ENCODE assay signal across 27 mouse cellular contexts in the genomic region with DNA sequence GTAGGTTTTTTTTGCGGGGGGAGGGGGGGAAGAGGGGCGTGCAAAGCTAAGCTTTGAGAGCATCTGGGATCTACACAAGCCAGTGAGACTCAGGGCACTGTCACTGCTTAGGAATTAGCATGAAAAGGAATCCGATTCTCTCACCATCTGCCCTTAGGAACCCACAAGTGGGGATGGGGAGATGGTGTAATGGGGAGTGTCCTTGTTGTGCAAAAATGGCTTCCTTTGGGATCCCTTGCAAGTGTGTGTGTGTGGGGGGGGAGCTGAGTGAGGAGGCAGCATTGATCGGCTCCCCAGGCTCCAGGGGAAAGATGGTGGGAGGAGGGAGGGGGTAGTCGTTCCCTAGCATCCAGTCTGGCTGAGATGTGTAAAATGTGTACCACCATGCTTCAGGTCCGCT. TPM values are rescaled to one million over a fixed set of nuclear protein-coding genes. Genes with fewer than 3 reads are reported as not detected.
DNase-seq lines count a peak whose midpoint lies in the region; ATAC-seq and TF ChIP-seq lines count a peak whose summit lies in the region.
"Had no signal": no experiment of that assay in that cellular context is flagged by ENCODE, and none has a peak within 500 bp of the region (broad histone marks: within the 10 kb centered on the region; RNA-seq: fewer than 3 reads in every experiment).

No protein-coding gene starts in this region.

- no peak for TF ChIP-seq POLR2A in myocyte (IDR thresholded peaks at IDR 0.05; ENCODE audit: insufficient read length, low read depth)

- no peaks in the 10 kb centered on the region for H3K9me3 ChIP-seq in hindbrain, embryonic 13.5 days
- no peaks in the 10 kb centered on the region for H3K9me3 ChIP-seq in hindbrain, embryonic 14.5 days (ENCODE audit: control insufficient read depth, low read length)
- no peaks in the 10 kb centered on the region for H3K9me3 ChIP-seq in midbrain, postnatal 0 days (ENCODE audit: low read length)
- no peaks in the 10 kb centered on the region for H3K9me3 ChIP-seq in midbrain, embryonic 15.5 days
- H3K9me3 ChIP-seq: embryonic facial prominence, embryonic 15.5 days; heart, embryonic 13.5 days; hindbrain, embryonic 12.5 days; megakaryocyte, embryonic 14.5 days had no signal

- intact Hi-C loops in left cerebral cortex, postnatal 10 days (cut with DNase I) = loop anchor here (2.0 to 5.0 kb wide), 3 partner anchors 56 to 152 kb away; a partner anchor contains a TSS

- no peak for TF ChIP-seq CTCF in midbrain, postnatal 0 days (IDR thresholded peaks at IDR 0.05)

- no peak overlapping the region for H3K27ac ChIP-seq in hindbrain, embryonic 13.5 days
- no peak overlapping the region for H3K27ac ChIP-seq in hindbrain, embryonic 14.5 days
- H3K27ac ChIP-seq in midbrain, postnatal 0 days (ENCODE audit: low read depth, low read length) = no peak overlapping the region
- H3K27ac ChIP-seq in midbrain, embryonic 15.5 days = no peak overlapping the region
- H3K27ac ChIP-seq: embryonic facial prominence, embryonic 15.5 days; gastrocnemius, adult 2 months; heart, embryonic 13.5 days; hindbrain, embryonic 12.5 days; kidney, postnatal 0 days had no signal

- H3K79me2 ChIP-seq in myocyte (ENCODE audit: control insufficient read depth, insufficient read depth) = no peaks in the 10 kb centered on the region

- 32% methylated on average over 6 of the region's 6 CpGs for WGBS in hindbrain, embryonic 13.5 days
- WGBS in hindbrain, embryonic 14.5 days = 23% methylated on average over 6 of the region's 6 CpGs
- 27% methylated on average over 6 of the region's 6 CpGs for WGBS in midbrain, postnatal 0 days
- WGBS in midbrain, embryonic 15.5 days = 30% methylated on average over 6 of the region's 6 CpGs

- no peak for ATAC-seq in hindbrain, embryonic 13.5 days (ENCODE audit: low FRiP score)
- ATAC-seq in hindbrain, embryonic 14.5 days (ENCODE audit: low FRiP score) = no peak
- no peak for ATAC-seq in midbrain, postnatal 0 days (ENCODE audit: low FRiP score)
- ATAC-seq in midbrain, embryonic 15.5 days (replicated peaks) = no peak
- ATAC-seq: inflammation-experienced regulatory T-cells, adult 6 months had no signal

- no peaks in the 10 kb centered on the region for H3K27me3 ChIP-seq in hindbrain, embryonic 13.5 days
- H3K27me3 ChIP-seq in hindbrain, embryonic 14.5 days (ENCODE audit: control insufficient read depth, insufficient read depth, low read length) = no peaks in the 10 kb centered on the region
- H3K27me3 ChIP-seq in midbrain, postnatal 0 days (ENCODE audit: insufficient read depth, low read length) = no peaks in the 10 kb centered on the region
- no peaks in the 10 kb centered on the region for H3K27me3 ChIP-seq in midbrain, embryonic 15.5 days (replicated peaks)
- no peaks in the 10 kb centered on the region for H3K27me3 ChIP-seq in myocyte (ENCODE audit: control insufficient read depth, insufficient read depth, insufficient read length)
- H3K27me3 ChIP-seq: CH12.LX; embryonic facial prominence, embryonic 15.5 days; hindbrain, embryonic 12.5 days had no signal

- H3K9ac ChIP-seq in hindbrain, embryonic 13.5 days = peak overlapping the region; percentile 24; the same call in 1 of the 2 replicates
- H3K9ac ChIP-seq in hindbrain, embryonic 14.5 days = no peak overlapping the region
- H3K9ac ChIP-seq in midbrain, postnatal 0 days (replicated peaks; ENCODE audit: low read length, poor library complexity, severe bottlenecking) = 0 out of 2 replicates have a peak overlapping the region, but pooled peaks have one; percentile 19
- H3K9ac ChIP-seq in midbrain, embryonic 15.5 days = no peak overlapping the region
- H3K9ac ChIP-seq: embryonic facial prominence, embryonic 15.5 days; heart, embryonic 13.5 days; hindbrain, embryonic 12.5 days had no signal

- no peak for DNase-seq in hindbrain, embryonic 14.5 days (ENCODE audit: low spot score)
- no peak for DNase-seq in midbrain, postnatal 0 days (ENCODE audit: low spot score)
- peak; percentile 43 for DNase-seq in ES-CJ7 (ENCODE audit: low read depth, low spot score)
- DNase-seq in left cerebral cortex, postnatal 10 days (ENCODE audit: extremely low spot score in 1 of 2, low spot score in 2 of 2) = no peak
- DNase-seq: adrenal gland, postnatal 25 days; B cell, adult 2 months; cerebellum, adult 9-11 months; gastrocnemius, adult 2 months; heart, postnatal 14 days; kidney, adult 18-20 months; lung, adult 2 months; lung, postnatal 36 days; midbrain, embryonic 14.5 days; thymus, postnatal 25 days had no signal

- peaks cover 26% of the 10 kb centered on the region for H3K36me3 ChIP-seq in hindbrain, embryonic 13.5 days
- peaks cover 30% of the 10 kb centered on the region for H3K36me3 ChIP-seq in hindbrain, embryonic 14.5 days (replicated peaks; ENCODE audit: control insufficient read depth, insufficient read depth)
- H3K36me3 ChIP-seq in midbrain, postnatal 0 days (ENCODE audit: insufficient read depth, low read length) = peaks cover 13% of the 10 kb centered on the region
- H3K36me3 ChIP-seq in midbrain, embryonic 15.5 days (replicated peaks) = 0 out of 2 replicates have a peak, but pooled peaks cover 13% of the 10 kb centered on the region
- no peaks in the 10 kb centered on the region for H3K36me3 ChIP-seq in myocyte (ENCODE audit: control insufficient read depth, insufficient read depth)

- no peak overlapping the region for H3K4me3 ChIP-seq in hindbrain, embryonic 13.5 days
- H3K4me3 ChIP-seq in hindbrain, embryonic 14.5 days (replicated peaks; ENCODE audit: low read length) = no peak overlapping the region
- H3K4me3 ChIP-seq in midbrain, postnatal 0 days (ENCODE audit: low read depth, low read length) = no peak overlapping the region
- no peak overlapping the region for H3K4me3 ChIP-seq in midbrain, embryonic 15.5 days
- no peak overlapping the region for H3K4me3 ChIP-seq in myocyte
- H3K4me3 ChIP-seq: embryonic facial prominence, embryonic 15.5 days; gastrocnemius, adult 2 months; heart, embryonic 13.5 days; hindbrain, embryonic 12.5 days; megakaryocyte, embryonic 14.5 days had no signal

- H3K4me1 ChIP-seq in hindbrain, embryonic 13.5 days (replicated peaks) = peaks cover 15% of the 10 kb centered on the region
- H3K4me1 ChIP-seq in hindbrain, embryonic 14.5 days (replicated peaks; ENCODE audit: control insufficient read depth, insufficient read depth, low read length) = peaks cover 4% of the 10 kb centered on the region; the same call in 1 of the 2 replicates
- H3K4me1 ChIP-seq in midbrain, postnatal 0 days (ENCODE audit: insufficient read depth, low read length) = no peaks in the 10 kb centered on the region
- 0 out of 2 replicates have a peak, but pooled peaks cover 7% of the 10 kb centered on the region for H3K4me1 ChIP-seq in midbrain, embryonic 15.5 days
- H3K4me1 ChIP-seq: heart, embryonic 13.5 days had no signal

- H3ac ChIP-seq in myocyte (ENCODE audit: control insufficient read depth, insufficient read length) = no peak overlapping the region

- no peak overlapping the region for H3K4me2 ChIP-seq in hindbrain, embryonic 13.5 days
- no peak overlapping the region for H3K4me2 ChIP-seq in hindbrain, embryonic 14.5 days (replicated peaks)
- no peak overlapping the region for H3K4me2 ChIP-seq in midbrain, postnatal 0 days (ENCODE audit: low read depth, low read length, poor library complexity, severe bottlenecking)
- no peak overlapping the region for H3K4me2 ChIP-seq in midbrain, embryonic 15.5 days
- H3K4me2 ChIP-seq in myocyte (ENCODE audit: low read depth) = peak overlapping the region; percentile 40
- H3K4me2 ChIP-seq: embryonic facial prominence, embryonic 15.5 days; heart, embryonic 13.5 days; hindbrain, embryonic 12.5 days had no signal

RNA-seq across cellular contexts. Expression of a gene that starts 6.9 kb away (rescaled TPM):
- polyA plus RNA-seq in hindbrain, embryonic 13.5 days (2015; fragmentation: Nextera tagmentation; extraction: Ambion mirVana) = 98.0 and 98.5 TPM in 2 replicates
- 86.1 and 87.0 TPM in 2 replicates for polyA plus RNA-seq in hindbrain, embryonic 14.5 days (2014; fragmentation: Nextera tagmentation; extraction: Ambion mirVana)
- total RNA-seq in midbrain, postnatal 0 days (2014; rRNA removed) = 86.5 and 106 TPM in 2 replicates
- 130 and 138 TPM in 2 replicates for polyA plus RNA-seq in midbrain, postnatal 0 days (2015; fragmentation: Nextera tagmentation; extraction: Ambion mirVana)
- polyA plus RNA-seq in midbrain, embryonic 15.5 days (2015; fragmentation: Nextera tagmentation; extraction: Ambion mirVana) = 137 and 138 TPM in 2 replicates
- polyA plus RNA-seq in myocyte (2012; fragmentation: generic; extraction: Trizol) = 19.7 TPM
- 10 to 100 TPM; 88.1 to 88.4 TPM for total RNA-seq in left cerebral cortex, postnatal 10 days (2021)

RNA-seq across cellular contexts. Expression of a gene that starts 6.9 kb away (rescaled TPM):
- polyA plus RNA-seq in hindbrain, embryonic 13.5 days (2015; fragmentation: Nextera tagmentation; extraction: Ambion mirVana) = 265 and 274 TPM in 2 replicates
- polyA plus RNA-seq in hindbrain, embryonic 14.5 days (2014; fragmentation: Nextera tagmentation; extraction: Ambion mirVana) = 288 and 307 TPM in 2 replicates
- total RNA-seq in midbrain, postnatal 0 days (2014; rRNA removed) = 252 and 262 TPM in 2 replicates
- 233 and 253 TPM in 2 replicates for polyA plus RNA-seq in midbrain, postnatal 0 days (2015; fragmentation: Nextera tagmentation; extraction: Ambion mirVana)
- polyA plus RNA-seq in midbrain, embryonic 15.5 days (2015; fragmentation: Nextera tagmentation; extraction: Ambion mirVana) = 296 and 300 TPM in 2 replicates
- 179 TPM for polyA plus RNA-seq in myocyte (2012; fragmentation: generic; extraction: Trizol)
- total RNA-seq in left cerebral cortex, postnatal 10 days (2021) = 100 to 1,000 TPM; 147 to 148 TPM

RNA-seq across cellular contexts. Expression of a gene that starts 14.5 kb away (rescaled TPM):
- 0.94 and 2.1 TPM in 2 replicates for polyA plus RNA-seq in hindbrain, embryonic 13.5 days (2015; fragmentation: Nextera tagmentation; extraction: Ambion mirVana)
- 1.8 and 2.2 TPM in 2 replicates for polyA plus RNA-seq in hindbrain, embryonic 14.5 days (2014; fragmentation: Nextera tagmentation; extraction: Ambion mirVana)
- total RNA-seq in midbrain, postnatal 0 days (2014; rRNA removed) = 0.93 and 1.0 TPM in 2 replicates
- polyA plus RNA-seq in midbrain, postnatal 0 days (2015; fragmentation: Nextera tagmentation; extraction: Ambion mirVana) = 2.7 TPM in 2 replicates
- polyA plus RNA-seq in midbrain, embryonic 15.5 days (2015; fragmentation: Nextera tagmentation; extraction: Ambion mirVana) = 1.7 and 2.9 TPM in 2 replicates
- 130 TPM for polyA plus RNA-seq in myocyte (2012; fragmentation: generic; extraction: Trizol)
- 10 to 100 TPM; 25.0 to 46.6 TPM for total RNA-seq in left cerebral cortex, postnatal 10 days (2021)

RNA-seq across cellular contexts. Expression of a gene that starts 19.1 kb away (rescaled TPM):
- 45.6 and 48.6 TPM in 2 replicates for polyA plus RNA-seq in hindbrain, embryonic 13.5 days (2015; fragmentation: Nextera tagmentation; extraction: Ambion mirVana)
- 43.8 and 43.9 TPM in 2 replicates for polyA plus RNA-seq in hindbrain, embryonic 14.5 days (2014; fragmentation: Nextera tagmentation; extraction: Ambion mirVana)
- 46.4 and 52.3 TPM in 2 replicates for total RNA-seq in midbrain, postnatal 0 days (2014; rRNA removed)
- polyA plus RNA-seq in midbrain, postnatal 0 days (2015; fragmentation: Nextera tagmentation; extraction: Ambion mirVana) = 38.4 and 41.6 TPM in 2 replicates
- 48.2 and 48.5 TPM in 2 replicates for polyA plus RNA-seq in midbrain, embryonic 15.5 days (2015; fragmentation: Nextera tagmentation; extraction: Ambion mirVana)
- 58.3 TPM for polyA plus RNA-seq in myocyte (2012; fragmentation: generic; extraction: Trizol)
- 10 to 100 TPM; 37.4 to 40.7 TPM for total RNA-seq in left cerebral cortex, postnatal 10 days (2021)

RNA-seq across cellular contexts. Expression of a gene that starts 45.2 kb away (rescaled TPM):
- polyA plus RNA-seq in hindbrain, embryonic 13.5 days (2015; fragmentation: Nextera tagmentation; extraction: Ambion mirVana) = 0.49 TPM in 1 of 2 replicates, not detected in the other
- 0.64 and 0.90 TPM in 2 replicates for polyA plus RNA-seq in hindbrain, embryonic 14.5 days (2014; fragmentation: Nextera tagmentation; extraction: Ambion mirVana)
- total RNA-seq in midbrain, postnatal 0 days (2014; rRNA removed) = 3.6 and 5.2 TPM in 2 replicates
- 4.0 and 4.4 TPM in 2 replicates for polyA plus RNA-seq in midbrain, postnatal 0 days (2015; fragmentation: Nextera tagmentation; extraction: Ambion mirVana)
- 1.2 and 2.2 TPM in 2 replicates for polyA plus RNA-seq in midbrain, embryonic 15.5 days (2015; fragmentation: Nextera tagmentation; extraction: Ambion mirVana)
- polyA plus RNA-seq in myocyte (2012; fragmentation: generic; extraction: Trizol) = 183 TPM
- 1 to 10 TPM; 3.3 to 3.7 TPM for total RNA-seq in left cerebral cortex, postnatal 10 days (2021)
- total RNA-seq: common myeloid progenitor, adult 5-6 weeks; granulocyte monocyte progenitor cell, adult 5-6 weeks; liver, adult 2 months had no signal
- polyA plus RNA-seq: inflammation-experienced regulatory T-cells, adult 6 months had no signal

Comparison
In these comparisons a context has a peak if more than half of its experiments do, and no peak if none do; other contexts are left out.
1. H3K9ac ChIP-seq: peak in hindbrain, embryonic 13.5 days (single experiment) and midbrain, postnatal 0 days (single experiment); none in hindbrain, embryonic 14.5 days (single experiment) and midbrain, embryonic 15.5 days (single experiment).
2. RNA of a gene that starts 14.5 kb away (polyA plus RNA-seq): 130 TPM in myocyte (single experiment); 2.7 TPM in midbrain, postnatal 0 days, 1.8 to 2.2 TPM in hindbrain, embryonic 14.5 days, 0.94 to 2.1 TPM in hindbrain, embryonic 13.5 days and 1.7 to 2.9 TPM in midbrain, embryonic 15.5 days; every median in the first group is over 10 times any median in the second.